Mouse (Mus musculus) kidney, embryonic 15.5 days (tissue): ENCODE measurements around the gene Izumo4. TPM values are rescaled to one million over a fixed set of nuclear protein-coding genes. Genes with fewer than 3 reads are reported as not detected.

ENCODE experiments used
- ATAC-seq: fragments of 200-750 bp; cut with Nextera tagmentation; replicated peaks from 2 replicates; pipeline ENCODE4 v1.8.0; 2017; ENCODE audit warnings: moderate TSS enrichment; ENCODE audit not compliant: low FRiP score
- H3K27ac ChIP-seq: fragments of 300-500 bp; sonication (generic); 2 replicates; pipeline ENCODE4 v1.5.1; 2015; ENCODE audit warnings: mild to moderate bottlenecking, inconsistent platforms
- H3K27me3 ChIP-seq: fragments of 300-500 bp; sonication (generic); 2 replicates; pipeline ENCODE4 v1.6.1; 2015; ENCODE audit warnings: inconsistent platforms
- H3K36me3 ChIP-seq: fragments of 300-500 bp; sonication (generic); 2 replicates; pipeline ENCODE4 v1.6.1; 2015; ENCODE audit warnings: inconsistent platforms
- H3K4me1 ChIP-seq: fragments of 300-500 bp; sonication (generic); 2 replicates; pipeline ENCODE4 v1.6.1; 2015; ENCODE audit warnings: inconsistent platforms
- H3K4me2 ChIP-seq: fragments of 300-500 bp; sonication (generic); 2 replicates; pipeline ENCODE4 v1.6.1; 2015; ENCODE audit warnings: moderate library complexity, mild to moderate bottlenecking, inconsistent platforms
- H3K4me3 ChIP-seq: fragments of 300-500 bp; sonication (generic); replicated peaks from 2 replicates; pipeline ENCODE4 v1.5.1; 2015; ENCODE audit warnings: mild to moderate bottlenecking, inconsistent platforms
- H3K9ac ChIP-seq: fragments of 300-500 bp; sonication (generic); 2 replicates; pipeline ENCODE4 v1.6.1; 2015; ENCODE audit warnings: mild to moderate bottlenecking, inconsistent platforms
- H3K9me3 ChIP-seq: fragments of 300-500 bp; sonication (generic); replicated peaks from 2 replicates; pipeline ENCODE4 v1.6.1; 2016; ENCODE audit warnings: inconsistent platforms
- whole genome bisulfite sequencing: fragments of 180-500 bp; shearing (Covaris S2); methylation state at CpG from one replicate; pipeline ENCODE4 v1.1.7; 2015; ENCODE audit warnings: mixed read lengths; 5-methylcytosine and 5-hydroxymethylcytosine counted together
- polyA plus RNA-seq: library from polyadenylated mRNA; unstranded; fragments of >200 nt; fragmentation: Nextera tagmentation; extraction: Ambion mirVana; gene quantifications from 2 replicates; pipeline ENCODE4 v1.2.1, GENCODE M21; 2015

The Izumo4 gene
- polyA plus RNA-seq, 1 experiment from 2014 or later = 26.2 TPM

DNA sequence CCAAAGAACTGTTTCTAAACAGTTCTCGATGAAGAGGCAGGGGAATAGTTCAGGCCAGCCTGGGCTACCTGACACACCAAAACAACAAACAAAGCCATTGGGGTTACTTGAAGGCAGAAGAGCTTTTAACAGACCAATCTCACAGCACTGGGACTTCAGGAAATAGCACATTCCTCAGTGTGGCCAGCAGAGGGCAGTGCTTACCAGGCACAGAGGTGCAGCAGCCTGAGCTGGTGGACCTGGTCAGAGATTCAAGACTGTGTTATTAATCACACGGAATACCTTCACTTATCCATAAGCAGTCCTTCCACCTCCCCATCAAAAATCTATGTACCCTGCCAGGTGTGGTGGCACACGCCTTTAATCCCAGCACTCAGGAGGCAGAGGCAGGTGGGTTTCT, 45.4 kb downstream of the Izumo4 start:
- no peak overlapping the region for H3K9ac ChIP-seq

DNA sequence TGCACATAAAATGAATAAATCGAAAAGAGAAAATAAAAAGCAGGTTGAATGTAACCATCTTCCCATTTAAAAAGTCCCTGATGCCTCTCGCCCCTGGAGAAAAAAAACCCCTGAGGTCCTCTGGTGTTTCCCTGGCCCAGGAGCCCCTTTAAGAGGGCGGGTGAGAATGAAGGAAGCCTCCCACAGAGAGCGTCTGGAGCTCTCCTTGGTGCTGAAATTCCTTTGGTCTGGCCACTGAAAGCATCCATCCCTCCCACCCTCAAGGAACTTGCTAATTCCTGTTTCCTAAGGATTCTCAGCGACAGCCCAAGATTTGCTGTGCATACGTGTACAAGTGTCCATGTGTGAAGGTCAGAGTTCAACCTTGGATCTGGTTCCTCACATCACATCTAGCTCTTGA, 46.6 kb downstream of the Izumo4 start:
- Histone ChIP-seq H3K4me1 (peaks cover 26% of the 10 kb centered on the region), H3K27ac (no peak overlapping the region), H3K27me3 (no peaks in the 10 kb centered on the region), H3K9me3 (no peaks in the 10 kb centered on the region), H3K9ac (no peak overlapping the region), H3K36me3 (no peaks in the 10 kb centered on the region), H3K4me2 (no peak overlapping the region), H3K4me3 (no peak overlapping the region)
- 7% methylated on average over 6 of the region's 6 CpGs for WGBS
- no peak for ATAC-seq

More for the DNA sequence above, 45.4 kb downstream of the Izumo4 start:
- Histone ChIP-seq H3K9me3 (no peaks in the 10 kb centered on the region), H3K4me3 (no peak overlapping the region), H3K4me2 (no peak overlapping the region), H3K36me3 (no peaks in the 10 kb centered on the region), H3K27me3 (no peaks in the 10 kb centered on the region), H3K4me1 (peaks cover 27% of the 10 kb centered on the region), H3K27ac (no peak overlapping the region)
- ATAC-seq = no peak
- WGBS = 20% methylated on average over 3 of the region's 3 CpGs

- no peak overlapping the region for H3K9ac ChIP-seq
- no peaks in the 10 kb centered on the region for H3K36me3 ChIP-seq
- peak overlapping the region; percentile 57 for H3K4me2 ChIP-seq
- peaks cover 38% of the 10 kb centered on the region for H3K4me1 ChIP-seq
- no peaks in the 10 kb centered on the region for H3K9me3 ChIP-seq
- ATAC-seq = no peak
- H3K4me3 ChIP-seq = peak overlapping the region; percentile 26
- H3K27ac ChIP-seq = peak overlapping the region; percentile 78
- H3K27me3 ChIP-seq = no peaks in the 10 kb centered on the region
- 7% methylated on average over 16 of the region's 16 CpGs for WGBS
These were observed 49.3 kb downstream of the Izumo4 start for GRCm38 (mm10) chr10:80751188-80751832.

DNA sequence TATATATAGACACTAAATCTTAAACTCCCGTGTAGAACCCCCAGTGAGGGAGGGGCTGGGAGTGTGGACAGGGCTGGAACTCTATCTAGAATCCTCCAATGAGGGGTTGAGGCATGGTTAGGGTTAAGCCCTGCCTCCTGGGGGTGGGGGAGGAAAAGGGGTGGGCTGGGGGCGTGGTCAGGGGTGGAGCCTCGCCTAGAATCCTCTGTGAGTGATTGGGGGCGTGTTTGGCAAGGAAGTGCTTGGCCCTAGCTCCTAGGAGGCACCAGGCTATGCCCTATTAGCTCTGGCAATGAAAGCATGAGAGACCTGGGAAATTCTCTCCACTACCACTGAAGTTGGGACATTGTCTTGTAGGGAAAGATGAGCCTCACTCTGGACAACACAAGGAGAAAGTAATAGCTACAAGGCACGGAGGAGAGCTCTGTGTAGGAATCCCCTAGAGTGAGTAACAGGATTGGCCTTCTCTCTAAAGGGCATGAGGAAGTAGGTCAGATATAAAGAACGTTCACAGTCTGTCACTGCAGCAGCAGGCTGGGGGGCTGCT, 50.2 kb downstream of the Izumo4 start:
- peak; percentile 73 for ATAC-seq
- peak overlapping the region; percentile 26 for H3K4me3 ChIP-seq
- no peaks in the 10 kb centered on the region for H3K36me3 ChIP-seq
- H3K27me3 ChIP-seq = no peaks in the 10 kb centered on the region
- H3K4me1 ChIP-seq = peaks cover 46% of the 10 kb centered on the region
- 3% methylated on average over 6 of the region's 6 CpGs for WGBS
- no peaks in the 10 kb centered on the region for H3K9me3 ChIP-seq
- H3K9ac ChIP-seq = no peak overlapping the region
- H3K27ac ChIP-seq = peak overlapping the region; percentile 78
- peak overlapping the region; percentile 57 for H3K4me2 ChIP-seq

- H3K4me3 ChIP-seq = peak within 1 kb of the TSS; percentile 65
- H3K9me3 ChIP-seq = no peaks in the 10 kb centered on the region
- peak within 1 kb of the TSS; percentile 85 for H3K27ac ChIP-seq
- ATAC-seq = peak; percentile 91
- H3K4me1 ChIP-seq = peaks cover 58% of the 10 kb centered on the region
- H3K9ac ChIP-seq = peak within 1 kb of the TSS; percentile 98
- H3K27me3 ChIP-seq = no peaks in the 10 kb centered on the region
- WGBS = 1% methylated on average over 43 of the region's 57 CpGs
- no peaks in the 10 kb centered on the region for H3K36me3 ChIP-seq
- peak within 1 kb of the TSS; percentile 87 for H3K4me2 ChIP-seq
These were observed 52.8 kb downstream of the Izumo4 start, which contains the start of gene Dot1l for GRCm38 (mm10) chr10:80754594-80755290. Gene Dot1l (plus strand): TSS chr10:80755206.

Other genes with a start within 250 kb of the Izumo4 start
- not detected in 2 replicates for gene Onecut3, start 207.3 kb upstream of the Izumo4 start, polyA plus RNA-seq
- 0.23 TPM in 2 replicates for gene Atp8b3, start 163.1 kb upstream of the Izumo4 start, polyA plus RNA-seq
- gene Rexo1, start 140.6 kb upstream of the Izumo4 start, polyA plus RNA-seq = 23.9 and 29.5 TPM in 2 replicates
- 9.9 and 11.2 TPM in 2 replicates for gene Klf16, start 124.9 kb upstream of the Izumo4 start, polyA plus RNA-seq
- 93.5 and 95.4 TPM in 2 replicates for gene Abhd17a, start 111.8 kb upstream of the Izumo4 start, polyA plus RNA-seq
- gene Scamp4, start 99.3 kb upstream of the Izumo4 start, polyA plus RNA-seq = 93.5 and 107 TPM in 2 replicates
- gene Adat3, start 99.3 kb upstream of the Izumo4 start, polyA plus RNA-seq = 7.0 and 8.6 TPM in 2 replicates
- 4.5 and 5.3 TPM in 2 replicates for gene Gm49322, start 96.2 kb upstream of the Izumo4 start, polyA plus RNA-seq
- gene Csnk1g2, start 79.3 kb upstream of the Izumo4 start, polyA plus RNA-seq = 156 and 183 TPM in 2 replicates
- 78.6 and 83.2 TPM in 2 replicates for gene Btbd2, start 45.1 kb upstream of the Izumo4 start, polyA plus RNA-seq
- 95.3 and 103 TPM in 2 replicates for gene Mknk2, start 24.1 kb upstream of the Izumo4 start, polyA plus RNA-seq
- gene Mob3a, start 207 bp upstream of the Izumo4 start, polyA plus RNA-seq = 37.7 and 41.5 TPM in 2 replicates
- 68.1 and 70.9 TPM in 2 replicates for gene Ap3d1, start 40.1 kb downstream of the Izumo4 start, polyA plus RNA-seq
- gene Dot1l, start 53.0 kb downstream of the Izumo4 start, polyA plus RNA-seq = 17.3 and 21.8 TPM in 2 replicates
- gene Sf3a2, start 96.0 kb downstream of the Izumo4 start, polyA plus RNA-seq = 78.2 and 92.6 TPM in 2 replicates
- gene Plekhj1, start 96.4 kb downstream of the Izumo4 start, polyA plus RNA-seq = 126 and 130 TPM in 2 replicates
- 0.09 TPM in 1 of 2 replicates, not detected in the other for gene Amh, start 103.1 kb downstream of the Izumo4 start, polyA plus RNA-seq
- gene Jsrp1, start 111.3 kb downstream of the Izumo4 start, polyA plus RNA-seq = 5.6 and 5.7 TPM in 2 replicates
- gene Oaz1, start 124.5 kb downstream of the Izumo4 start, polyA plus RNA-seq = 1,583 and 1,739 TPM in 2 replicates
- 0.83 and 1.2 TPM in 2 replicates for gene Lingo3, start 141.9 kb downstream of the Izumo4 start, polyA plus RNA-seq
- gene Lsm7, start 153.0 kb downstream of the Izumo4 start, polyA plus RNA-seq = 303 and 328 TPM in 2 replicates
- 43.8 and 48.1 TPM in 2 replicates for gene Sppl2b, start 153.1 kb downstream of the Izumo4 start, polyA plus RNA-seq
- gene Tmprss9, start 169.7 kb downstream of the Izumo4 start, polyA plus RNA-seq = 0.04 TPM in 1 of 2 replicates, not detected in the other
- gene Timm13, start 198.8 kb downstream of the Izumo4 start, polyA plus RNA-seq = 365 and 368 TPM in 2 replicates
- 55.0 and 59.3 TPM in 2 replicates for gene Lmnb2, start 216.1 kb downstream of the Izumo4 start, polyA plus RNA-seq
- 18.0 and 20.8 TPM in 2 replicates for gene Gadd45b, start 227.9 kb downstream of the Izumo4 start, polyA plus RNA-seq